Mouse (Mus musculus): ENCODE measurements around the gene Ptprj.

DNA sequence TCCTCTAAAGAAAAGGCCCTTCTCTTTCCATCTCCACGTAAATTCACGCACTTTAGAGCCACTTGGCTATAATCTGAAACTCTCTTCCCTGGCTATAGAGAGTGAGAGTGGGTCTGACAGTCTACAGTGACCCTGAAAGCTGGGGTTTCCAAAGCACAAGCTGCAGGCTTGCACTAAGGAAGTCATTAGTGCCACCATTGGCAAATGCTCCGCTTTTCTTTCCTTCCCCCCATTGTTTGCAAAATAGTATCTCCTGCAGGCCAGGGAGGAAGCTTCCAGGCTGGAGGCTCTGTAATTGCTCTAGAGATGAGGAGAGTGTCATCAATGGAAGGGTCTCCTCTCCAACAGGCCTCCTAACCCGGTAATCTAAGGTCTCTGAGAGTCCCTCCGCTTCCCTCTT lies 65.5 kb downstream of the Ptprj start:
- TF ChIP-seq GATA1 (IDR thresholded peaks at IDR 0.05; ENCODE audit: borderline replicate concordance, low read length) (no peak), FLI1 (IDR thresholded peaks at IDR 0.05; ENCODE audit: low read length) (no peak)
